Mouse (Mus musculus): ENCODE results near the gene Ehmt1.

GRCm38 (mm10) chr2:24750051-24750450 lies 169.4 kb downstream of the Ehmt1 start:
- TF ChIP-seq CTCF (IDR thresholded peaks at IDR 0.05; ENCODE audit: insufficient read depth, low read depth, low read length) (no peak), POLR2A (IDR thresholded peaks at IDR 0.05; ENCODE audit: insufficient read depth, low read depth, low read length) (no peak)
